Mouse (Mus musculus) kidney, embryonic 16.5 days (tissue): ENCODE results near the gene Timeless. TPM values are rescaled to one million over a fixed set of nuclear protein-coding genes. Genes with fewer than 3 reads are reported as not detected.
"Not testable (repeated sequence)": the region's sequence is repeated elsewhere in the genome, so short reads cannot be mapped to it uniquely, and the experiment has no call there.

Experiments
- ATAC-seq: fragments of 200-750 bp; cut with Nextera tagmentation; 2 replicates; pipeline ENCODE4 v1.8.0; 2017; ENCODE audit warnings: moderate TSS enrichment; ENCODE audit not compliant: low FRiP score, low TSS enrichment
- H3K27ac ChIP-seq: fragments of 300-500 bp; sonication (generic); 2 replicates; pipeline ENCODE4 v1.5.1; 2014; ENCODE audit warnings: low read length
- H3K27me3 ChIP-seq: fragments of 300-500 bp; sonication (generic); 2 replicates; pipeline ENCODE4 v1.6.1; 2014; ENCODE audit warnings: low read length, control low read depth, mixed read lengths; ENCODE audit not compliant: insufficient read depth
- H3K36me3 ChIP-seq: fragments of 300-500 bp; sonication (generic); 2 replicates; pipeline ENCODE4 v1.6.1; 2014; ENCODE audit warnings: low read length, control low read depth, mixed read lengths; ENCODE audit not compliant: insufficient read depth
- H3K4me1 ChIP-seq: fragments of 300-500 bp; sonication (generic); 2 replicates; pipeline ENCODE4 v1.6.1; 2014; ENCODE audit warnings: low read length, control low read depth, mixed read lengths; ENCODE audit not compliant: insufficient read depth
- H3K4me2 ChIP-seq: fragments of 300-500 bp; sonication (generic); replicated peaks from 2 replicates; pipeline ENCODE4 v1.6.1; 2014; ENCODE audit warnings: low read depth, low read length
- H3K4me3 ChIP-seq: fragments of 300-500 bp; sonication (generic); 2 replicates; pipeline ENCODE4 v1.5.1; 2014; ENCODE audit warnings: mild to moderate bottlenecking, low read length
- H3K9ac ChIP-seq: fragments of 300-500 bp; sonication (generic); replicated peaks from 2 replicates; pipeline ENCODE4 v1.6.1; 2014; ENCODE audit warnings: low read length
- H3K9me3 ChIP-seq: fragments of 300-500 bp; sonication (generic); 2 replicates; pipeline ENCODE4 v1.6.1; 2016; ENCODE audit warnings: low read length, control low read depth
- WGBS: fragments of 180-500 bp; shearing (Covaris S2); extraction: QIAGEN DNeasy Blood & Tissue Kit; methylation state at CpG from one replicate; pipeline ENCODE4 v1.1.7; 2014; 5-methylcytosine and 5-hydroxymethylcytosine counted together
- polyA plus RNA-seq: library from polyadenylated mRNA; unstranded; fragments of >200 nt; fragmentation: Nextera tagmentation; extraction: Ambion mirVana; gene quantifications from 2 replicates; pipeline ENCODE4 v1.2.1, GENCODE M21; 2015

The Timeless gene
- polyA plus RNA-seq, 1 experiment from 2014 or later, result 64.5 TPM

GRCm38 (mm10) chr10:128211390-128212108 is 20.3 kb upstream of the Timeless start, which contains the start of gene Spryd4:
Gene Spryd4, minus strand, starts transcription at chr10:128211807.
- Histone ChIP-seq H3K9me3 (no peaks in the 10 kb centered on the region), H3K9ac (peak within 1 kb of the TSS; percentile 82), H3K4me3 (peak within 1 kb of the TSS; percentile 76), H3K4me2 (peak within 1 kb of the TSS; percentile 97), H3K27me3 (peaks cover 5% of the 10 kb centered on the region; the same call in 1 of the 2 replicates), H3K36me3 (peaks cover 2% of the 10 kb centered on the region; the same call in 1 of the 2 replicates), H3K4me1 (peaks cover 21% of the 10 kb centered on the region), H3K27ac (peak within 1 kb of the TSS; percentile 41; the same call in 1 of the 2 replicates)
- peak; percentile 91 for ATAC-seq
- under 1% methylated on average over 30 of the region's 30 CpGs for WGBS

GRCm38 (mm10) chr10:128212148-128212547 is 19.7 kb upstream of the Timeless start:
- Histone ChIP-seq H3K4me2 (peak overlapping the region; percentile 97), H3K4me3 (peak overlapping the region; percentile 76), H3K9ac (peak overlapping the region; percentile 82), H3K36me3 (no peaks in the 10 kb centered on the region; the same call in 1 of the 2 replicates), H3K27me3 (peaks cover 5% of the 10 kb centered on the region; the same call in 1 of the 2 replicates), H3K4me1 (peaks cover 21% of the 10 kb centered on the region), H3K9me3 (no peaks in the 10 kb centered on the region), H3K27ac (peak overlapping the region; percentile 41; the same call in 1 of the 2 replicates)
- ATAC-seq, result no peak
- 56% methylated on average over 6 of the region's 6 CpGs for WGBS

GRCm38 (mm10) chr10:128212871-128213323 is 19.0 kb upstream of the Timeless start:
- H3K4me3 ChIP-seq, result peak overlapping the region; percentile 45
- ATAC-seq, result peak; percentile 59
- H3K36me3 ChIP-seq, result no peaks in the 10 kb centered on the region
- H3K27ac ChIP-seq, result peak overlapping the region; percentile 43; the same call in 1 of the 2 replicates
- WGBS, result under 1% methylated on average over 18 of the region's 18 CpGs
- peak overlapping the region; percentile 72 for H3K4me2 ChIP-seq
- H3K4me1 ChIP-seq, result peaks cover 21% of the 10 kb centered on the region
- peak overlapping the region; percentile 70 for H3K9ac ChIP-seq
- H3K9me3 ChIP-seq, result no peaks in the 10 kb centered on the region
- H3K27me3 ChIP-seq, result peaks cover 5% of the 10 kb centered on the region; the same call in 1 of the 2 replicates

- not testable (repeated sequence) for H3K4me2 ChIP-seq, ATAC-seq, H3K9me3 ChIP-seq, H3K27me3 ChIP-seq, H3K36me3 ChIP-seq, H3K9ac ChIP-seq, H3K4me3 ChIP-seq, H3K27ac ChIP-seq
- peaks cover 21% of the 10 kb centered on the region for H3K4me1 ChIP-seq
- WGBS, result 89% methylated on average over 4 of the region's 4 CpGs
These were observed 17.8 kb upstream of the Timeless start for GRCm38 (mm10) chr10:128214112-128214511.

GRCm38 (mm10) chr10:128214981-128215380 is 16.9 kb upstream of the Timeless start:
- Histone ChIP-seq H3K4me3 (no peak overlapping the region), H3K27ac (no peak overlapping the region), H3K9ac (no peak overlapping the region), H3K4me1 (peaks cover 21% of the 10 kb centered on the region), H3K9me3 (no peaks in the 10 kb centered on the region), H3K4me2 (no peak overlapping the region), H3K27me3 (peaks cover 5% of the 10 kb centered on the region; the same call in 1 of the 2 replicates), H3K36me3 (no peaks in the 10 kb centered on the region)
- no peak for ATAC-seq
- 75% methylated on average over 5 of the region's 5 CpGs for WGBS

GRCm38 (mm10) chr10:128218387-128219117 is 13.3 kb upstream of the Timeless start:
- Histone ChIP-seq H3K4me2 (no peak overlapping the region), H3K4me1 (no peaks in the 10 kb centered on the region), H3K9ac (no peak overlapping the region), H3K27ac (no peak overlapping the region), H3K4me3 (no peak overlapping the region), H3K9me3 (no peaks in the 10 kb centered on the region), H3K27me3 (peaks cover 1% of the 10 kb centered on the region; the same call in 1 of the 2 replicates), H3K36me3 (no peaks in the 10 kb centered on the region)
- 93% methylated on average over 18 of the region's 18 CpGs for WGBS
- ATAC-seq, result no peak

- no peaks in the 10 kb centered on the region for H3K4me1 ChIP-seq
- H3K4me2 ChIP-seq, result no peak overlapping the region
- H3K27ac ChIP-seq, result no peak overlapping the region
- ATAC-seq, result no peak
- no peak overlapping the region for H3K4me3 ChIP-seq
- H3K9ac ChIP-seq, result no peak overlapping the region
- no peaks in the 10 kb centered on the region for H3K36me3 ChIP-seq
- H3K27me3 ChIP-seq, result no peaks in the 10 kb centered on the region
- WGBS, result 48% methylated on average over 16 of the region's 16 CpGs
- H3K9me3 ChIP-seq, result no peaks in the 10 kb centered on the region
These were observed 10.2 kb upstream of the Timeless start for GRCm38 (mm10) chr10:128221533-128222286.

GRCm38 (mm10) chr10:128225064-128225463 is 6.8 kb upstream of the Timeless start:
- no peaks in the 10 kb centered on the region for H3K4me1 ChIP-seq
- no peak overlapping the region for H3K4me2 ChIP-seq
- H3K36me3 ChIP-seq, result no peaks in the 10 kb centered on the region
- WGBS, result 48% methylated on average over 5 of the region's 5 CpGs
- no peak overlapping the region for H3K27ac ChIP-seq
- no peak for ATAC-seq
- no peak overlapping the region for H3K9ac ChIP-seq
- no peaks in the 10 kb centered on the region for H3K9me3 ChIP-seq
- H3K27me3 ChIP-seq, result no peaks in the 10 kb centered on the region
- no peak overlapping the region for H3K4me3 ChIP-seq

- Histone ChIP-seq H3K36me3 (no peaks in the 10 kb centered on the region), H3K4me1 (peaks cover under 1% of the 10 kb centered on the region), H3K4me3 (no peak within 1 kb of the TSS), H3K27me3 (no peaks in the 10 kb centered on the region), H3K4me2 (no peak within 1 kb of the TSS), H3K9me3 (no peaks in the 10 kb centered on the region), H3K9ac (no peak within 1 kb of the TSS), H3K27ac (no peak within 1 kb of the TSS)
- WGBS, result 57% methylated on average over 4 of the region's 4 CpGs
- ATAC-seq, result no peak
These were observed 6.3 kb upstream of the Timeless start, which contains the start of gene Mip for GRCm38 (mm10) chr10:128225538-128225937. Gene Mip, plus strand, starts transcription at chr10:128225838.
